Mouse (Mus musculus): ENCODE results near the gene Ptgir.
"Not testable (repeated sequence)": the region's sequence is repeated elsewhere in the genome, so short reads cannot be mapped to it uniquely, and the experiment has no call there.

Gene Ptgir

GRCm38 (mm10) chr7:16944808-16945315, 38.6 kb downstream of the Ptgir start:
- no peak for DNase-seq

DNA sequence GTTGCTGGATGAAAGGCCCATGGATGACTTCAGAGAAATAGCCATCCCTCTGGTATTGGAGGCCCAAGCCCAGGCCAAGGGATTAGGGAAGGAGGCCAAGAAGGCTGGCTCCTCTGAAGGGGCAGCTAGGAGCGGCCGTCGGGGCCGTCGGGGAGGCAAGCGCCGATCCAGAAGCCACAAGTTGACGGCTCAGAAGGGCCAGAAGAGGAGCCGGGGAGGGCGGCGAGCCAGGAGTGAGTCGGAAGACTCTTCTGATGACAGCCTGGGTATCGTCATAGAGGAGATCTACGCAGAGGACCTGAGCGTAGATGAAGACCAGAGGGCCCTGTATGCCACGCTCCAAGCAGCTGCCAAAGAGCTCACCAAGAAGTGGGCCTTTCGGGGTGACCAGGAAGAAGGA, 39.1 kb downstream of the Ptgir start:
- no peak for DNase-seq

DNA sequence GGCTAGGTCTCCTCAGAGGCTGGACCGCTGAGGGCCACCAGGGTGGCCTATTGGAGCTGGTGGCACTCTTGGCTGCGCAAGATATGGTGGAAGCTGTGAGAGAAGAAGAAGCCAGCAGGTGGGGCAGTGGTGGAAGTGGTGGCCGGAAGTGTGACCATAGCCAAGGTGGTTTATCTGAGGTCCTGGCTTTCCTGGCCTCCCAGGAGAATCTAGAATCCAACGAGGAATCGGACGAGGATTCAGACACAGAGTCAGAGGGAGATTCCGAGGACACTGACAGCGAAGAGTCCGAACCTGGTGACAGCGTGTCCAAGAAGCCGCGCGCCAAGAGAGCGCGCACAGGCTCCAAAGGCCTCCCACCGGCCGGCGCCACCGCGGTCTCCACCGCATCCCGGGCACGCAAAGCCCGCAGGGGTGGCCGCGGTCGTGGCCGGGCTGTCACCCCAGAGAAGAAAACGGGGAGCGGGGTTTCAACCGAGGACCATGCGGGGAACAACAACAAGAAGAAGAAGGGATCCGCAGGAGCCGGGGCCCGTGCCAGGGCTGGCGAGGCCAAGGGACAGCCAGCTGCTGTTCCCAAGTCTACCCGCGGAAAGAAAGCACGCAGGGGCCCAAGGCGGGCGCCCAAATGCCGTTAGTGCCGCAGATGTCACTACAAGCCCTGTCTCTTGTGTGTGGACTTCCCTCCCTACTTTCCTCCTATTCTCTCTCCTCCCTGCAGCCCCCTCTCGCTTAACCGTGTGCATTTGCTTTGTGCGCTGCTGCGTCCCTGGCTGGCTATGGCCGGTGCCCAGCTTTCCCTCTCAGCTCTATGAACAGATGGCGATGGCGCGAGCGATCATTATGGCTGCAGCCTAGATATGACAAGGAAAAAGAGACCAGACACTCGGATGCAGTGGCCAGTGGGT, 40.4 kb downstream of the Ptgir start:
- DNase-seq, result no peak

- DNase-seq, result no peak
Measured at GRCm38 (mm10) chr7:16947349-16947895, 41.1 kb downstream of the Ptgir start.

DNA sequence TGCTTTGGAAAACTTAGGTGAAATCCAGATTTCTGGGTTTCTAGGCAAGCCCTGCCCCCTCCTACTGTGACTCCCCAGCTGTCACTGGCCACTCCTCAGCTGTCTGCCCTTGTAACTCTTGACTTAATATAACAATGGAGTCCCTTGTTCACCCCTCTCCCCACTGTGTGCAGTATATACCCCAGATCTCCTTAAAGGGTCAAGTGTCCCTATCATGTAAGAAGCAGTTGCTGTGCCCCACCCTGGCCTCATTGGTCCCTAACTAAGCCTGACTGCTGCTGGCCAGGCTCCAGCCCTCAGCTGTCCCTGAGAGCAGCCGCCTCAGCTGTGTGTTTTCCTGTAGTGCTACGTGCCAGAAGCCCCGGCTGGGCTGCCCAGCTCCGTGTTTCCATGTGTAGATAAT, 41.7 kb downstream of the Ptgir start:
- DNase-seq, result no peak

- DNase-seq, result no peak
Measured at GRCm38 (mm10) chr7:16948923-16949458, 42.7 kb downstream of the Ptgir start.

GRCm38 (mm10) chr7:16949908-16950841, 43.9 kb downstream of the Ptgir start:
- peak; percentile 85 for DNase-seq

GRCm38 (mm10) chr7:16950861-16951635, 44.8 kb downstream of the Ptgir start:
- DNase-seq, result peak; percentile 89

GRCm38 (mm10) chr7:16953776-16954175, 47.5 kb downstream of the Ptgir start:
- DNase-seq, result not testable (repeated sequence)

- DNase-seq, result no peak
Measured at GRCm38 (mm10) chr7:16955712-16956111, 49.4 kb downstream of the Ptgir start.

- no peak for DNase-seq
Measured at GRCm38 (mm10) chr7:16956410-16957265, 50.3 kb downstream of the Ptgir start.

DNA sequence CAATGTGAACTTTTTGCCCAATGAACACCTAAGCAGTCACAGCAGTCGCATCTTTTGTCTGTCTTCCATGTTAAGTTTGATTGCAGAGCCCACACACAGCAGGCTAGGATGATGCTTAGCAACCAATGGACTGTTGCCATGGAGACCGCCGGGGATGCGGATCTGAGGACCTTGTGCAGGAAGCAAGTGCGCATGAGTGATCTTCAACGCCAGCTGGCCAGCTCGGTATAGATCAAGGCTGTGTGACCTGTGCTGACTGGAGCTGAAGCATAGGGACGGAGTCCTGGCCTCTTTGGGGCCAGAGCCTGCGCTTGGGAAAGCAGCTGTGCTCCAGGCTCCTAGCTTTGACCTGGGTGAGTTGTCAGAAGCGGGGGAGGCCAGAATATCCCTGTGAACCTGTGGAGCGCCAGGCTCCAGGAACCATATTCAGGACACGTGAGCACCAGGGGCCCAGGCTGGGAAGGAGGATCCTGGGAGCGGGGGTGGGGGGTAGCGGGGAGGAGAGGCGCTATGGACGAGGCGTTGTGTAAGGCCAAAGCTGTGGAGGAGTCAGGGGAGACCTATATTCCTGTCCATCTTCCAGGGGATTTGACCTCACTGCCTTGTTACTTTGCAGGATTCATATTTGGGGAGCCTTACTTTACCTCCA, 53.4 kb downstream of the Ptgir start, which contains the start of gene Pnmal1:
Pnmal1 (plus strand) TSS at position 141 of the 649 bp plus-strand sequence.
- no peak for DNase-seq

Measured in thymus, postnatal 14 days (tissue).